Mouse (Mus musculus) neural tube, embryonic 14.5 days (tissue): ENCODE measurements at regions not wholly inside any gene's neighbourhood (a gene's known extent, or its start where the extent isn't known, plus 50 kb on each side); places are given as distances from the start of the nearest gene placed in this dataset.

Experiments
- ATAC-seq: fragments of 200-750 bp; cut with Nextera tagmentation; 2 replicates; pipeline ENCODE4 v1.8.0; 2017; ENCODE audit warnings: low read depth, mild to moderate bottlenecking, moderate TSS enrichment, moderate library complexity
- H3K27ac ChIP-seq: fragments of 300-500 bp; sonication (generic); 2 replicates; pipeline ENCODE4 v1.5.1; 2014; ENCODE audit warnings: low read depth, mild to moderate bottlenecking, control low read depth, low read length, moderate library complexity, mixed read lengths
- H3K27me3 ChIP-seq: fragments of 300-500 bp; sonication (generic); 2 replicates; pipeline ENCODE4 v1.6.1; 2014; ENCODE audit warnings: low read length; ENCODE audit not compliant: control insufficient read depth, insufficient read depth
- H3K36me3 ChIP-seq: fragments of 300-500 bp; sonication (generic); 2 replicates; pipeline ENCODE4 v1.6.1; 2014; ENCODE audit warnings: low read length, mixed read lengths; ENCODE audit not compliant: control insufficient read depth, insufficient read depth
- H3K4me1 ChIP-seq: fragments of 300-500 bp; sonication (generic); 2 replicates; pipeline ENCODE4 v1.6.1; 2014; ENCODE audit warnings: low read length; ENCODE audit not compliant: control insufficient read depth, insufficient read depth
- H3K4me2 ChIP-seq: fragments of 300-500 bp; sonication (generic); 2 replicates; pipeline ENCODE4 v1.6.1; 2014; ENCODE audit warnings: mild to moderate bottlenecking, low read depth, low read length, control low read depth
- H3K4me3 ChIP-seq: fragments of 300-500 bp; sonication (generic); 2 replicates; pipeline ENCODE4 v1.5.1; 2014; ENCODE audit warnings: low read depth, low read length, control low read depth, mixed read lengths
- H3K9ac ChIP-seq: fragments of 300-500 bp; sonication (generic); replicated peaks from 2 replicates; pipeline ENCODE4 v1.6.1; 2014; ENCODE audit warnings: low read depth, mild to moderate bottlenecking, control low read depth, low read length, mixed read lengths
- H3K9me3 ChIP-seq: fragments of 300-500 bp; sonication (generic); 2 replicates; pipeline ENCODE4 v1.6.1; 2016; ENCODE audit warnings: low read length; ENCODE audit not compliant: control insufficient read depth
- WGBS: fragments of 180-500 bp; shearing (Covaris S2); extraction: QIAGEN DNeasy Blood & Tissue Kit; methylation state at CpG from one replicate; pipeline ENCODE4 v1.1.7; 2014; 5-methylcytosine and 5-hydroxymethylcytosine counted together

DNA sequence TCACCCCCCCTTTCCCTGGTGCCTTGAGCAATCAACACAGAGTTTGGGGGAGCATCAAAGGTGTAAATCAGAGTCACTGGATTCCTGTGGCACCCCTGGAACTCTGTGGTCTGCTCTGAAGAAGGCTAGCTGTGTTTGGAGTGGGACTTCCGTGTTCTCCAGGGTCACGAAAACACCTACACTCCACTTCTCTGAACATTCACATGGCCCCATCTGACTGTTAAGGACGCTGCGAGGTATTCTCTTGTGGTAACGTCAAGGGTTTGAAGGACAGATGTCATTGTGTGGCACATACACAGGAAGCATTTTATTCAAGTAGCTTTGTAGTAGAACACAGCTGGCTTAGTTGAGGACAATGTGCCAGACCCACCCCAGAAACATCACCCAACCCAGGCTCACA is 137.1 kb downstream of the Gadd45g start:
- H3K4me1 ChIP-seq: no peaks in the 10 kb centered on the region
- no peak overlapping the region for H3K4me3 ChIP-seq
- H3K4me2 ChIP-seq: no peak overlapping the region
- H3K36me3 ChIP-seq: no peaks in the 10 kb centered on the region
- 95% methylated on average over 5 of the region's 5 CpGs for WGBS
- H3K27ac ChIP-seq: no peak overlapping the region
- no peak for ATAC-seq
- no peaks in the 10 kb centered on the region for H3K27me3 ChIP-seq
- H3K9me3 ChIP-seq: no peaks in the 10 kb centered on the region
- H3K9ac ChIP-seq: no peak overlapping the region

- Histone ChIP-seq H3K9me3 (no peaks in the 10 kb centered on the region), H3K27ac (no peak overlapping the region), H3K36me3 (no peaks in the 10 kb centered on the region), H3K4me3 (no peak overlapping the region), H3K9ac (no peak overlapping the region), H3K4me2 (no peak overlapping the region), H3K27me3 (no peaks in the 10 kb centered on the region), H3K4me1 (no peaks in the 10 kb centered on the region)
- WGBS: 93% methylated on average over 4 of the region's 4 CpGs
- ATAC-seq: no peak
These were observed 144.9 kb downstream of the Gadd45g start for GRCm38 (mm10) chr13:51991339-51991738.

- WGBS: 81% methylated on average over 6 of the region's 6 CpGs
- no peak for ATAC-seq
- H3K4me2 ChIP-seq: no peak overlapping the region
These were observed 146.4 kb downstream of the Gadd45g start for GRCm38 (mm10) chr13:51992878-51993277.

DNA sequence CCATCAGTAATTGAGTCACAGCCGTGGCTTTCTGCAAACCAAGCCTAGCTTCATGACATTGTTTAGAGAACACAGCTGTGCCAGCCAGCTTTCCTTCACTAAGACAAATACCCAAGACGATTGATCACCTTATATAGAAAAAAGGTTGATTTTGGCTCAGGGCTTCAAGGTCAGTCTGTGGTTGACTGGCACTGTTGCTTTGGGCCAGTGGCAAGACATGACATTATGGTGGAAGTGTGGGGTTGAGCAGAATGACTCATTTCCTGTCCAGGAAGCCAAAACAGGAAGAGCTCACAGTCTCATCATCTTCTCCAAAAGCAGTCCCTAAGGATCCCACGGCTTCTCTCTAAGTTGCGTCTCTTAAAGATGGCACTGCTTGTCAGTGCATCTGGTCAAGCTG is 149.7 kb downstream of the Gadd45g start:
- Histone ChIP-seq H3K9me3 (no peaks in the 10 kb centered on the region), H3K36me3 (no peaks in the 10 kb centered on the region), H3K4me1 (no peaks in the 10 kb centered on the region), H3K9ac (no peak overlapping the region), H3K4me2 (no peak overlapping the region), H3K27ac (no peak overlapping the region), H3K4me3 (no peak overlapping the region), H3K27me3 (no peaks in the 10 kb centered on the region)
- ATAC-seq: no peak
- 63% methylated on average over 4 of the region's 4 CpGs for WGBS

More at GRCm38 (mm10) chr13:51992878-51993277, 146.4 kb downstream of the Gadd45g start:
- H3K27me3 ChIP-seq: no peaks in the 10 kb centered on the region
- no peaks in the 10 kb centered on the region for H3K4me1 ChIP-seq
- H3K4me3 ChIP-seq: no peak overlapping the region
- H3K9me3 ChIP-seq: no peaks in the 10 kb centered on the region
- no peak overlapping the region for H3K9ac ChIP-seq
- H3K27ac ChIP-seq: no peak overlapping the region
- H3K36me3 ChIP-seq: no peaks in the 10 kb centered on the region

DNA sequence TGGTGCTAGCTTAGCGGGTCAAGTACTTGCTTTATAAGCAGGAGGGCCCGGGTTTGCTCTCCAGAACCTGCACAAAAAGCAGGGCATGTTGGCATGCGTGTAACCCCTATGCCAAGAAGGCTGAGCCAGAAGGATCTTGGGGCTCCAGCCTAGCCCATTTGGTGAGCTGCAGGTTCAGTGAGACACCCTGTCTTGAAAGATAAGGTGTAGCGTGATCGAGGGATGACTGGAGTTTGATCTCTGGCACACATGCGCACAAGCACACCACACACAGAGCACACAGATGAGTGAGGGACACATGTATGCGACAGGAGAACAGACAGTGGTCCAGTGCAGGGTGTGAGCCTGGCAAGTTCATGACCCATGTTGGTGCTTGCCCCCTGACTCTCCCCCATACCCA is 152.1 kb downstream of the Gadd45g start:
- ATAC-seq: no peak
- Histone ChIP-seq H3K9ac (no peak overlapping the region), H3K27ac (no peak overlapping the region), H3K4me2 (no peak overlapping the region), H3K9me3 (no peaks in the 10 kb centered on the region), H3K36me3 (no peaks in the 10 kb centered on the region), H3K4me1 (no peaks in the 10 kb centered on the region), H3K27me3 (no peaks in the 10 kb centered on the region), H3K4me3 (no peak overlapping the region)
- WGBS: 96% methylated on average over 7 of the region's 7 CpGs

DNA sequence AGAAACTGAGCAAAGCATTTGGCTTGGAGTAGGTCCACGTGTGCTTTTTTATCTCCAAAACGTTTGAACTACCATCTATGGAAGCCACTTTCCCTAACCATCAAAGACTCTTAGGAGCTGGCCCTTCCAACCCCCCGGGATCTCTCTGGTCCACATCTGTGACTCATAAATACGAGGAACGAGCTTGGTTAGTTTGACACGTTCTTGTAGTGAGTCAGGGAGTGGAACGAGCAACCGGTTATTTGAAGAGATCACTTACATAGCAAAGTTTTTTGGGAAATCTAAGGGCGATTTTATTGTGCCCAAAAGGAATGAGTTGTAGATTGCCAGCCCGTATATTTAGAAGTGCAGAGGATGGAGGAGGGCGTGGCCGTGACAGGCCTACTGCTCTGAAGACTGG is 155.3 kb downstream of the Gadd45g start:
- Histone ChIP-seq H3K27me3 (no peaks in the 10 kb centered on the region), H3K9ac (no peak overlapping the region), H3K4me1 (no peaks in the 10 kb centered on the region), H3K9me3 (no peaks in the 10 kb centered on the region), H3K36me3 (no peaks in the 10 kb centered on the region), H3K27ac (no peak overlapping the region), H3K4me2 (no peak overlapping the region), H3K4me3 (no peak overlapping the region)
- WGBS: 74% methylated on average over 12 of the region's 12 CpGs
- no peak for ATAC-seq

DNA sequence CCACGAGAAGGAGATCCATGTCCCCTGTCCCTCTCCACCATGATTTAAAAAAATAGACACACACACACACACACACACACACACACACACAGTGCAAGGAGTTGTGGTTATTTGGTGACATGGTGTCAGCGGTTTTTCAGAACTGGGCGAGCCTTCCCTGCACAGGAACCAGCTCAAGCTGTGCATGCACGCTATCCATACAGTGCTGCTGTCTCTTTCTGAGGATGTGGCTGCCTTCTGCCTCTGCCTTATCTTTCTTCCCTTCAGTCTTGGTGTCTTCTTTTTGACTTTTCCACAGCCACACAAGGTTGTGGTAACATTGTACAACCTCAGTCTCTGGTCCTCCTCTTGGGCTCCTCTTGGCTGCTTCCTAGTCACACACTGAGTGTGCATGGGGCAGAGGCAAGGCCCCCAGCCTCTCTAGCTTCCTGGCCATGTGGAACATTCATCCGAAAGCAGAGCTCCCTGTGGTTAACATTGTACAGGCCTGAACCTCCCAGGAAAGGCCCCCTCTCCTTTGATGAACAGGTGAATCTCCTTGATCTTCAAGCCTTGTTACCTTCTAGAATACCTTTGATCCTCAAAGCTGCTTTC is 157.6 kb downstream of the Gadd45g start:
- Histone ChIP-seq H3K36me3 (no peaks in the 10 kb centered on the region), H3K4me3 (no peak overlapping the region), H3K27me3 (no peaks in the 10 kb centered on the region), H3K9me3 (no peaks in the 10 kb centered on the region), H3K4me1 (no peaks in the 10 kb centered on the region), H3K4me2 (no peak overlapping the region), H3K27ac (no peak overlapping the region), H3K9ac (no peak overlapping the region)
- ATAC-seq: no peak
- 84% methylated on average over 5 of the region's 5 CpGs for WGBS

DNA sequence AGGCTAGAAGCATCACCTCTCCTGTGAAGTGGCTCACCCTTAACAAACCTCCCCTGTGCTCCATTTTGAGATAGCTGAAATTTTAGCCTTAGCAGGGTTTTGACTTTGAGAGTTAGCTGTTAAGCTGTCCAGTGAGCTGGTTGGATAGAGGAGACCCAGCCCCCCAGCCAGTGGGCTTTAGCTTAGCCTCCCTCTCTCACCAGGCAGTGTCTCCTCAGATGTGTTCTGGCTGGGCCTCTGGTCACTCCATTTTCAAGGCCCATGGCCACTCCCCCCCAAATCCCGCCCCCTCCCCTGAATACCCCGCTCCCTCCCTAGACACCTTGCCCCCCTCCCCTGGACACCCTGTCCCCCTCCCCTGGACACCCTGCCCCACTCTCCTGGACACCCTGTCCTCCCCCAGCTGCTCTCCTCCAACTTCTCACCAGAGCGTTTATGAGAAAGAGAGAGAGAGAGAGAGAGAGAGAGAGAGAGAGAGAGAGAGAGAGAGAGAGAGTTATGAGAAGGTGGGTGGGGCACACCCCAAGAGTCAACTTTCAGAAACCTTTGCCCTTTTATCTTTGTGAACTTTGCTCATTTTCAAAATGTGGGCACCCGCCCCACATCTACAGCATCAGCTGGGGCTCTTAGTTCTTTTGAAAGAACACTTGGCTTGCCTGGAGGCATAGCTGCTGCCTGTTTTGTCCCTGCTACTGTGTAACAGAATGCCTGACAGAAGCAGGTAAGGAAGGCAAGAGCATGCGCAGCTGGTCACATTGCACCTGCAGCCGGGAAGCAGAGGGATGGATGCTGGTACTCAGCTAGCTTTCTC is 161.3 kb downstream of the Gadd45g start:
- no peak for ATAC-seq
- H3K27ac ChIP-seq: no peak overlapping the region
- no peak overlapping the region for H3K4me2 ChIP-seq
- H3K4me1 ChIP-seq: no peaks in the 10 kb centered on the region
- H3K4me3 ChIP-seq: no peak overlapping the region
- no peaks in the 10 kb centered on the region for H3K36me3 ChIP-seq
- no peaks in the 10 kb centered on the region for H3K27me3 ChIP-seq
- H3K9ac ChIP-seq: no peak overlapping the region
- WGBS: 76% methylated on average over 5 of the region's 6 CpGs
- H3K9me3 ChIP-seq: no peaks in the 10 kb centered on the region

GRCm38 (mm10) chr13:52009231-52009630 is 162.8 kb downstream of the Gadd45g start:
- no peaks in the 10 kb centered on the region for H3K9me3 ChIP-seq
- H3K4me2 ChIP-seq: no peak overlapping the region
- WGBS: 86% methylated on average over 4 of the region's 4 CpGs
- no peak overlapping the region for H3K4me3 ChIP-seq
- no peaks in the 10 kb centered on the region for H3K36me3 ChIP-seq
- no peaks in the 10 kb centered on the region for H3K27me3 ChIP-seq
- no peak overlapping the region for H3K9ac ChIP-seq
- no peak for ATAC-seq
- no peaks in the 10 kb centered on the region for H3K4me1 ChIP-seq
- H3K27ac ChIP-seq: no peak overlapping the region
